Mouse (Mus musculus): ENCODE measurements around the gene Tmeff2.

Tmeff2 gene

DNA sequence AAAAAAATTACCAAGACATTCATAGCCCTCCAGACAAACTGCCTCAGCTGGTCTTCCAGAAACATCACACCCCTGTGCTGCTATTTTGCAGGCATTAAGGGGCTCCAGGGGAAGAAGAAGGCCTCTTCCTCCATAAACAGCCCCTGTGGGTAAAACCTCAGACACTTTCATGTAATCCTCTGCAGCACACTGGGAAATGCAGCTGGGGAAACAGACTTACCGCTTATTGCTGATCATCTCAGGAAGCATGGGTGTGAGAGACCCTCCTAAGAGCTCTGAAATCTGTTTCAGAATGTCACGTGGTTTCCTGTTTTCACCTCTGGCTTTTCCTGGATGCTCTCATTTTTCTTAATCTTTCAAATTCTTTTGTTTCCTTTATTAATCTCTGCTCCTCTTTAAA, 204.3 kb downstream of the Tmeff2 start:
- no peak for ATAC-seq (ENCODE audit: low TSS enrichment)

GRCm38 (mm10) chr1:51106401-51106920, 206.0 kb downstream of the Tmeff2 start:
- no peak for ATAC-seq (ENCODE audit: low TSS enrichment)

- no peak for ATAC-seq (ENCODE audit: low TSS enrichment)
These were observed 206.9 kb downstream of the Tmeff2 start for GRCm38 (mm10) chr1:51107299-51107698.

GRCm38 (mm10) chr1:51114721-51115120, 214.3 kb downstream of the Tmeff2 start:
- ATAC-seq (ENCODE audit: low TSS enrichment) = no peak

DNA sequence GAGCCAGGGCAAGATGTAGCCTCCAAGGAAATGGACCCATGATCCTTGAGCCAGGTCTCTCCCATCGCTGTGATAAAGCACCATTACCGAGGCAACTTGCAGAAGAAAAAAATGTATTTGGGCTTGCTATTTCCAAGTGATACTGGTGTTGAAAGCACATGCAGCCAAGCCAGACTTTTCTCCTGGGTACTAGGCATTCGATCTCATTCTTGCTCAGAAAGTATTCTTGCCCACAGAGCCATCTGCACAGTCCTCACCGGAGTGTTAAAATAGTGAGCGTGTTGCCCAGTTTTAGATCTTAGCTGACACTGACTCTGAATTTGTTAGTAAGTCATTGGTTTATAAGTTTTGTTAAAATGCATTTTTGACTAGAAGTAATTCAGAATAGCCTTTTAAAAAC, 215.3 kb downstream of the Tmeff2 start:
- peak; percentile 90 for ATAC-seq (ENCODE audit: low TSS enrichment)

DNA sequence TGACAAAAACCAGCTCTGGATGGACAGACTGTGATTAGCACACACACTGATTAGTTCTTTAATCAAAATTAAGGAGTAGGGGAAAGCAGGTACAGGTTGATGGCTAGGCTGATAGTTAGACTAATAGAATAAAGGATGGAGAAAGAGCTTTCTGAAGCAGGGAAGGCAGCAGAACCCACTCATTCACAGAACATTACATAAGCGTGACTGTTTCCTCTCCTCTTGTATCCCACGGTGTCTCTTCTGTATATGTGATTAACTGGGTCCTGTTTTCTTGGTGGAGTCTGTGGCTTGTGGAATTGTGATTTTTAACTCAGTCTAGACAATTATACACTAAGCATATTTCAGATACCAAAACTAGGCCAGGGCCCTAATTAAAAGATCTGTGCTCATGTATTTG, 217.4 kb downstream of the Tmeff2 start:
- peak; percentile 77 for ATAC-seq (ENCODE audit: low TSS enrichment)

- no peak for ATAC-seq (ENCODE audit: low TSS enrichment)
These were observed 225.4 kb downstream of the Tmeff2 start for GRCm38 (mm10) chr1:51125671-51126424.

DNA sequence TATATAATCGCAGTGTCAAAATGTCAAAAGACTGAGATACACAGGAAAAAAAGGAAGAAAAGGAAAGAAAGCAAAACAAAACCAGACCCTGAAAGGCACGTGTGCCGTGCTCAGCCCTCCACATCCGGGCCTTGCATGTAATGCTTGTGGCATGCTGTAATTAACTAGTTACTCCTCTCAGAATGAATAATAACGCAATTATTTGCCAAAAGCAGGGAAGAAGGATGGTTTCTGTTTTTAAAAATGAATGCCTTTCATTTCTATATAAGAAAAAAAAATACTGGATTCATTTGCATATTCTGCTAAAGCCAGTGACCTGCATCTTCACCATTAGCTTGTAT, 225.9 kb downstream of the Tmeff2 start:
- ATAC-seq (ENCODE audit: low TSS enrichment) = no peak

DNA sequence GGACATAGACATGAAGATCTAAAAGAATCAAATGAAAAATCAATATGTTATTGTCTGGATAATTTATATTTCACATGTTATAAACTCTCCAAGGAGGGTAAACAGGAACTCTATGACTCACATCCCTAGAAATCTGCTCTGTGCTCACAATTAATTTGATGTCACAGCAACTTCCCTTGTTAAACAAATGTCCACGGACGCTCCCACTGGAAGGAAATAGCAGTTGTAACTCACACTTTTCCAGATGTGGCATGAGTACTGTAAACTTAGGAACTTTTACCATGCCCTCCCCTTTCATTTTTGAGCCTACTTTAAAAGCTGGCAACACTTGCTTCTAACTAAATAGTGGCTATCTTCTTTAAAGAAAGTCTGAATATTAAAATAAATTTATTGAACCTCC, 236.3 kb downstream of the Tmeff2 start:
- no peak for ATAC-seq (ENCODE audit: low TSS enrichment)

DNA sequence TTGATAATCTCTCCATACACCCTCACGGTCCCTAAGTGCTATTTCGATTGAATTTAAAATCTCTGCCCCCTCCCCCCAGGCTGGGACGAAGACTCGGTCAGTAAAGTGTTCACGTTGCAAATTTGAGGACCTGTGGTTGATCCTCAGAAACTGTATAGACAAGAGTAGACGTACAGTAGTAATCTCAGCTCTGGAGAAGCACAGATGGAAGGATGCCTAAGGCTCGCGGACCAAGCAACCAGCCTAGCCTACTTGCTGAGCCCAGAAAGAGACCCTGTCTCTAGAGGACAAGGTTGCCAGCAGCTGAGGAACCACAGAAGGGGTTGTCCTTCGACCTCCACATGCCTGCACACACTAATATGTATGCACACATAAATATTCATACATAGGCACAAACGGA, 239.2 kb downstream of the Tmeff2 start:
- no peak for ATAC-seq (ENCODE audit: low TSS enrichment)

DNA sequence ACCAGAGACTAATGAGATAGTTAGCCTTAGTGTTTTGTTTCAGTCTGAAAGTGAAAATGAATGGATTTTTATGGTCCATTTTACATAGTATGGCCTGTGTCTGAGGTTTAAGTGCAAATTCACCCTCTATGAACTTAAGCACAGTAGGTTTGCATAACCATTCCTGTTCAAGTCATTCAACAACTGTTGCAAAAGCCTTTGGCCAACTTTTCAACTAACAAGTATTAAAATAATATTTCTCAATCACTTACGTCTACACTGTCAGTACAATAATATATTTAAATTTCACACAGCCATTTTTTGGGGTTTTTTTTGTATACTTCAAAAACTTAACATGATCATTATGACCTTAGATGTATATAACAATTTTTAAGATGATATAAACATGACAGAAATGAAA, 240.9 kb downstream of the Tmeff2 start:
- no peak for ATAC-seq (ENCODE audit: low TSS enrichment)

- ATAC-seq (ENCODE audit: low TSS enrichment) = no peak
These were observed 242.3 kb downstream of the Tmeff2 start for GRCm38 (mm10) chr1:51142729-51143128.

- no peak for ATAC-seq (ENCODE audit: low TSS enrichment)
These were observed 245.2 kb downstream of the Tmeff2 start for GRCm38 (mm10) chr1:51145693-51146092.

GRCm38 (mm10) chr1:51148481-51149137, 248.2 kb downstream of the Tmeff2 start:
- ATAC-seq (ENCODE audit: low TSS enrichment) = peak; percentile 64; the same call in 1 of the 2 replicates

GRCm38 (mm10) chr1:51149488-51149887, 249.0 kb downstream of the Tmeff2 start:
- no peak for ATAC-seq (ENCODE audit: low TSS enrichment)

- no peak for ATAC-seq (ENCODE audit: low TSS enrichment)
These were observed 249.4 kb downstream of the Tmeff2 start for GRCm38 (mm10) chr1:51149890-51150289.

GRCm38 (mm10) chr1:51152017-51152416, 251.6 kb downstream of the Tmeff2 start:
- no peak for ATAC-seq (ENCODE audit: low TSS enrichment)

DNA sequence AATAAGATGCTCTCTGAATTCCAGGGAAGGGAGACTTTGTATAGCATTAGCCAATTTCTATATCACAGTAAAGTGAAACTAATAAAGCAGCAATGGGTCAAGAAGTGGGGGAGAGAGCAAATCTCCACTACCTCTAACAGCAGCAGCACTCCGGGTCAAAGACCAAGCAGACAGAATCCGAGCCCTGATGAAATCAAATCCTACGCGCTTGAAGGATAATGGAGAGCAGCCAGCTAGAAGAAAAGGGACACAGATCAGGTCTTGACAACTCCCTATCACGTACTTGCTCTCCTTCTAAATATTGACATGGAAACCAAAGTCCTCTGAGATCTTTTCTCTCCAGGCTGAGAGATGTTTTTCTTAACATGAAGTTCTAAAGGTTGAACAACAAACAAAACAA, 252.4 kb downstream of the Tmeff2 start:
- ATAC-seq (ENCODE audit: low TSS enrichment) = no peak

GRCm38 (mm10) chr1:51184276-51184675, 283.8 kb downstream of the Tmeff2 start:
- ATAC-seq (ENCODE audit: low TSS enrichment) = no peak

DNA sequence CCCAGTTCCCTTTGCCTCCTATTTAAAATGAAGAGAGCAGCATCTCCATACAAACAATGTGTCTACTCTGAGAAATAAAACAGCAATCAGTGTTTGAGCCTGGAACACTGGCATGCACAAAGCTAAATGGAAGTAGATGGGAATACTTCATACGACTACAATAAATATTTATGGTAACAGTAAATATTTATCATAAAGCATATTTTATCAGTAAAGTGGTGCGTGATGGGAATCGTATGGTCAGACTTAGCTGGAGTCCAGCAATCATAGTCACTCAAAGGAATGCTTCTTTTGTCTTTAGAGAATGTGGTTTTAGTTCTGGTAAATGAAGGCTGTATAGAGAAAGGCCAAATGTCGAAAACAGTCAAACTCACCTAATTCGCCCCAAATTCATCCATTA, 288.6 kb downstream of the Tmeff2 start:
- ATAC-seq (ENCODE audit: low TSS enrichment) = no peak

DNA sequence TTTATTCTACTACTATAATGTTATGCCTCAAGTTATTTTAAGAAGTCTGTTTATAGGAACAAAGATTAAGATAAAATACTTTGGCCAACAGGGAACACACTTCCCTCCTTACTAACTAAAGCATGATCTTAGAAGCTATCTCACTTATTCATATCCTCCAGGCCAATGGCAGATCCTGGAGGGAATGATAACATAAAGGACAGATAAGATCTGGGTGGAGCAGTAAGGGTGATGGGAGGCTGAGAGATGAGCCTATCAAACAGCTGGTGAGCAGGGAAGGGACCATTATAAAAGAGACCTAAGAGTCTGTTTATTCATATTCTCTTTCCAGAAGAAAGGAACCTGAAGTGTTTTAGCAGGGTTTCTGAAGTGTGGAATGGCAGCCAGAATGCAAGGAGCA, 290.8 kb downstream of the Tmeff2 start:
- ATAC-seq (ENCODE audit: low TSS enrichment) = peak; percentile 27

GRCm38 (mm10) chr1:51191872-51192613, 291.6 kb downstream of the Tmeff2 start:
- peak; percentile 71 for ATAC-seq (ENCODE audit: low TSS enrichment)

Measured in frontal cortex, adult (tissue).